Mouse (Mus musculus) kidney, adult 2 months (tissue): ENCODE measurements at regions not wholly inside any gene's neighbourhood (a gene's known extent, or its start where the extent isn't known, plus 50 kb on each side); places are given as distances from the start of the nearest gene placed in this dataset.

Experiments
- CTCF ChIP-seq: fragments of 200-500 bp; conservative IDR thresholded peaks from 2 replicates; pipeline ENCODE4 v1.5.1; 2011; ENCODE audit warnings: low read depth, mild to moderate bottlenecking, control low read depth, low read length, moderate library complexity, mixed read lengths; ENCODE audit not compliant: insufficient read depth, insufficient read length
- POLR2A ChIP-seq: fragments of 200-500 bp; IDR thresholded peaks from one replicate; pipeline ENCODE4 v1.6.1; 2011; ENCODE audit warnings: low read depth, low read length, control low read depth

DNA sequence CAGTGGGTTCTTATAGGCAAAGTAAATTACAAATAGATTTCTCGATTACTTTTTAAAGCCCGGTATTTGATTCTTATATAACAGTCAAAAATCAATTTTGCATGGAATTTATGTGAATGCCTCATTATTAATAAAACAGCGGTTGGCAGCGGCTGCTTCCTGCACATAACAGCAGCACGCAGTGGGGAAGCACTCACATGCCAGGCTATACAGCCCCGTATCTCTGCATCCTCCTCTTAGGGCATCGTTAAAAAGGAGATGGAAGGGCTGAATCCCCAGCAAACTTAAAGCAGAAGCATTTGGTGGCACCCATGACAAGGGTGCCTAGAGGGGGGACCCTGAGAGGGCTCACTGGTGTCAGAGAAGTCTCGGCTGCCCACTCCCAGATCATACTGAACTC is 255.3 kb upstream of the Hnrnpa3 start:
- TF ChIP-seq POLR2A (no peak), CTCF (no peak)
